Mouse (Mus musculus) monocyte, adult 2 months (primary cell): Measurements from ENCODE around the gene Hlcs.

Source experiments
- DNase-seq, 2 experiments: peaks; one replicate each; pipeline ENCODE4 v3.0.0; 2022; ENCODE audit warnings: low spot score in 2 of 2, low read depth in 1 of 2

Hlcs gene

GRCm38 (mm10) chr16:94249666-94250065, 63.7 kb downstream of the Hlcs start:
- no peak for DNase-seq

- DNase-seq, result no peak
Observed at GRCm38 (mm10) chr16:94248721-94249120, 64.7 kb downstream of the Hlcs start.

GRCm38 (mm10) chr16:94246976-94247375, 66.4 kb downstream of the Hlcs start:
- DNase-seq, result no peak

GRCm38 (mm10) chr16:94246058-94246784, 67.2 kb downstream of the Hlcs start:
- DNase-seq, result peak; percentile 64 to 65

- peak; percentile 72 to 73 for DNase-seq
Observed at GRCm38 (mm10) chr16:94241126-94241525, 72.2 kb downstream of the Hlcs start.

- DNase-seq, result no peak
Observed at GRCm38 (mm10) chr16:94240190-94240589, 73.2 kb downstream of the Hlcs start.

- DNase-seq, result no peak
Observed at GRCm38 (mm10) chr16:94239567-94239966, 73.8 kb downstream of the Hlcs start.

GRCm38 (mm10) chr16:94239146-94239545, 74.2 kb downstream of the Hlcs start:
- DNase-seq, result no peak

- DNase-seq, result no peak
Observed at GRCm38 (mm10) chr16:94237130-94237484, 76.3 kb downstream of the Hlcs start.

- DNase-seq, result no peak
Observed at GRCm38 (mm10) chr16:94236226-94237129, 76.9 kb downstream of the Hlcs start.

GRCm38 (mm10) chr16:94235718-94236117, 77.7 kb downstream of the Hlcs start:
- no peak for DNase-seq

GRCm38 (mm10) chr16:94234202-94234601, 79.2 kb downstream of the Hlcs start:
- DNase-seq, result no peak

GRCm38 (mm10) chr16:94230909-94231575, 82.3 kb downstream of the Hlcs start:
- DNase-seq, result no peak

GRCm38 (mm10) chr16:94230499-94230898, 82.9 kb downstream of the Hlcs start:
- DNase-seq, result no peak

- DNase-seq, result no peak
Observed at GRCm38 (mm10) chr16:94229890-94230289, 83.5 kb downstream of the Hlcs start.

- DNase-seq, result no peak
Observed at GRCm38 (mm10) chr16:94228858-94229555, 84.4 kb downstream of the Hlcs start.

GRCm38 (mm10) chr16:94227328-94228018, 85.9 kb downstream of the Hlcs start:
- DNase-seq, result no peak

- DNase-seq, result no peak
Observed at GRCm38 (mm10) chr16:94223363-94223720, 90.0 kb downstream of the Hlcs start.

- DNase-seq, result peak; percentile 41 to 63
Observed at GRCm38 (mm10) chr16:94222646-94223362, 90.6 kb downstream of the Hlcs start.
